Mouse (Mus musculus) E14TG2a.4 (cell line): ENCODE measurements around the gene Rnf168.
"Not testable (repeated sequence)": the region's sequence is repeated elsewhere in the genome, so short reads cannot be mapped to it uniquely, and the experiment has no call there.

Source experiments
- H3K27me3 ChIP-seq: 2 replicates; pipeline ENCODE4 v1.6.1; 2014; ENCODE audit warnings: low read length, control low read depth; ENCODE audit not compliant: insufficient read depth
- H3K36me3 ChIP-seq: 2 replicates; pipeline ENCODE4 v1.6.1; 2014; ENCODE audit warnings: low read length, control low read depth; ENCODE audit not compliant: insufficient read depth
- H3K4me1 ChIP-seq: replicated peaks from 2 replicates; pipeline ENCODE4 v1.6.1; 2014; ENCODE audit warnings: low read depth, low read length, control low read depth
- H3K4me3 ChIP-seq: replicated peaks from 2 replicates; pipeline ENCODE4 v1.5.1; 2014; ENCODE audit warnings: mild to moderate bottlenecking, low read length
- H3K9me3 ChIP-seq: 2 replicates; pipeline ENCODE4 v1.6.1; 2014; ENCODE audit warnings: low read length, control low read depth
- CTCF ChIP-seq: conservative IDR thresholded peaks from 2 replicates; pipeline ENCODE4 v1.5.1; 2014; ENCODE audit warnings: low read length
- NANOG ChIP-seq: IDR thresholded peaks from 2 replicates; pipeline ENCODE4 v1.6.1; 2014; ENCODE audit warnings: borderline replicate concordance, low read length, mixed read lengths
- POU5F1 ChIP-seq: IDR thresholded peaks from 2 replicates; pipeline ENCODE4 v1.6.1; 2014; ENCODE audit warnings: low read length, borderline replicate concordance

Rnf168 gene

GRCm38 (mm10) chr16:32271291-32271690, 6.0 kb upstream of the Rnf168 start, which contains the start of gene Smco1:
Gene Smco1, plus strand, starts transcription at chr16:32271468.
- TF ChIP-seq NANOG (no peak), POU5F1 (no peak), CTCF (no peak)
- Histone ChIP-seq H3K4me3 (no peak within 1 kb of the TSS), H3K4me1 (peaks cover 26% of the 10 kb centered on the region), H3K9me3 (no peaks in the 10 kb centered on the region), H3K36me3 (no peaks in the 10 kb centered on the region), H3K27me3 (no peaks in the 10 kb centered on the region)

GRCm38 (mm10) chr16:32273338-32273737, 3.9 kb upstream of the Rnf168 start:
- H3K9me3 ChIP-seq, result no peaks in the 10 kb centered on the region
- H3K27me3 ChIP-seq, result no peaks in the 10 kb centered on the region
- H3K4me3 ChIP-seq, result no peak overlapping the region
- no peaks in the 10 kb centered on the region for H3K36me3 ChIP-seq
- peaks cover 34% of the 10 kb centered on the region for H3K4me1 ChIP-seq
- TF ChIP-seq NANOG, result no peak
- TF ChIP-seq CTCF, result peak; percentile 100

GRCm38 (mm10) chr16:32275041-32275440, 2.2 kb upstream of the Rnf168 start:
- H3K4me1 ChIP-seq, result peaks cover 42% of the 10 kb centered on the region
- H3K36me3 ChIP-seq, result peaks cover 14% of the 10 kb centered on the region
- TF ChIP-seq CTCF (no peak), POU5F1 (no peak), NANOG (no peak)
- no peaks in the 10 kb centered on the region for H3K27me3 ChIP-seq
- peak overlapping the region; percentile 37 for H3K4me3 ChIP-seq
- peaks cover 11% of the 10 kb centered on the region for H3K9me3 ChIP-seq

GRCm38 (mm10) chr16:32275830-32276229, 1.4 kb upstream of the Rnf168 start:
- Histone ChIP-seq H3K4me3 (no peak overlapping the region), H3K27me3 (no peaks in the 10 kb centered on the region), H3K4me1 (peaks cover 42% of the 10 kb centered on the region), H3K9me3 (peaks cover 19% of the 10 kb centered on the region), H3K36me3 (peaks cover 21% of the 10 kb centered on the region)
- TF ChIP-seq NANOG, result no peak
- TF ChIP-seq CTCF, result no peak
- TF ChIP-seq POU5F1, result no peak

- TF ChIP-seq POU5F1, result no peak
- no peak for TF ChIP-seq NANOG
- no peak for TF ChIP-seq CTCF
- H3K9me3 ChIP-seq, result peaks cover 23% of the 10 kb centered on the region
- peak overlapping the region; percentile 93 for H3K4me3 ChIP-seq
- peaks cover 46% of the 10 kb centered on the region for H3K36me3 ChIP-seq
- H3K4me1 ChIP-seq, result peaks cover 53% of the 10 kb centered on the region
- no peaks in the 10 kb centered on the region for H3K27me3 ChIP-seq
Measured at GRCm38 (mm10) chr16:32278396-32278795, 1.1 kb downstream of the Rnf168 start.

DNA sequence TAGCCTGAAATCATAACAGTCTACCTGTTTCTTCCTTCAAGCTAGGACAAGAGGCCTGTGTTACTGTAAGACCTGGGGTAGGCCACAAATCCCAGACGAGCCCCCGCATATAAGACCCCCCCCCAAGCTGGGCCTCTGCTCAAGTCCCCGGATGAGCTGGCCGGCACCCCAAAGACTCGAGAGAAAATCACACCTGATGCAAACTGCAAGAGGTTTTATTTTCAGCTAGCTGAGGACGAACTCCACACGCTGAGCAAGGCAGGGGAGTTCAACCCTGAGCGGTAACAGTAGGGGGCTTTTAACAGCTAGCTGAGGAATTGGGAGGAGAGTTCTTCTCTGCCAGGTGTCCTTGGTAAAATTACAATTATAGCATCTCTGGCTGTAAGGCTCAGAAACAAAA, 3.0 kb downstream of the Rnf168 start:
- Histone ChIP-seq H3K4me3 (no peak overlapping the region), H3K36me3 (peaks cover 64% of the 10 kb centered on the region), H3K4me1 (peaks cover 62% of the 10 kb centered on the region), H3K27me3 (no peaks in the 10 kb centered on the region), H3K9me3 (peaks cover 23% of the 10 kb centered on the region)
- TF ChIP-seq POU5F1 (no peak), NANOG (no peak), CTCF (no peak)

- Histone ChIP-seq H3K27me3 (no peaks in the 10 kb centered on the region), H3K9me3 (peaks cover 23% of the 10 kb centered on the region), H3K4me1 (peaks cover 50% of the 10 kb centered on the region), H3K4me3 (no peak overlapping the region), H3K36me3 (peaks cover 88% of the 10 kb centered on the region)
- TF ChIP-seq POU5F1 (no peak), CTCF (no peak), NANOG (no peak)
Measured at GRCm38 (mm10) chr16:32282608-32283007, 5.3 kb downstream of the Rnf168 start.

- H3K36me3 ChIP-seq, result peaks cover 55% of the 10 kb centered on the region
- H3K9me3 ChIP-seq, result no peaks in the 10 kb centered on the region
- peak overlapping the region; percentile 23; the same call in 1 of the 2 replicates for H3K4me3 ChIP-seq
- no peaks in the 10 kb centered on the region for H3K27me3 ChIP-seq
- TF ChIP-seq POU5F1 (no peak), CTCF (no peak), NANOG (peak; percentile 94)
- peaks cover 41% of the 10 kb centered on the region for H3K4me1 ChIP-seq
Measured at GRCm38 (mm10) chr16:32291821-32292220, 14.6 kb downstream of the Rnf168 start.

GRCm38 (mm10) chr16:32299617-32300016, 22.4 kb downstream of the Rnf168 start:
- peaks cover 81% of the 10 kb centered on the region for H3K4me1 ChIP-seq
- not testable (repeated sequence) for H3K9me3 ChIP-seq, H3K4me3 ChIP-seq, H3K27me3 ChIP-seq
- H3K36me3 ChIP-seq, result peaks cover 53% of the 10 kb centered on the region
